Mouse (Mus musculus): ENCODE results near the gene Polr1b.

The Polr1b gene

DNA sequence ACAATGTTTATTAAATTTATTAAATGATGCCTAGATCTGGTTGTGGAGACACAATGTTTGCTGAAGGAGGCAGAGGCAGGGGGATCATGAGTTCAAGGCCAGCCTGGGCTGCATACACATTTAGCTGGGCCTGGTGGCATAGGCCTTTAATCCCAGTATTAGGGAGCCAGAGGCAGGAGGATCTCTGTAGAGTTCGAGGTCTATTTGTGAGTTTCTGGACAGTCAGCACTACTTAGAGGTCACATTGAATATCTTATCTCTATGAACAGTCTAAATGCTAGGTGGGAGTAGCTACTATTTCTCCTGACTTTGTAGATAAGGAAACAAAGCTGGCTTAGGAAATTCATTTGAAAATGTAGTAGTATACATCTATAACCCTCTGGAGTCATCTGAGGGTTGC lies 13.3 kb upstream of the Polr1b start:
- POLR2A ChIA-PET, result interaction anchor here in 2 of 4 experiments (0.7 to 4.1 kb wide), 7 partner anchors 9 to 158 kb away, joined by 3 to 33 read pairs (median 3); partner anchors contain the start of genes Polr1b (in 2 of the 2) and Chchd5 (in 1 of the 2)
- CTCF ChIA-PET, result interaction anchor here in 1 of 4 experiments (0.6 kb wide), 1 partner anchor 190 kb away, joined by 3 read pairs; no protein-coding TSS in a partner anchor

DNA sequence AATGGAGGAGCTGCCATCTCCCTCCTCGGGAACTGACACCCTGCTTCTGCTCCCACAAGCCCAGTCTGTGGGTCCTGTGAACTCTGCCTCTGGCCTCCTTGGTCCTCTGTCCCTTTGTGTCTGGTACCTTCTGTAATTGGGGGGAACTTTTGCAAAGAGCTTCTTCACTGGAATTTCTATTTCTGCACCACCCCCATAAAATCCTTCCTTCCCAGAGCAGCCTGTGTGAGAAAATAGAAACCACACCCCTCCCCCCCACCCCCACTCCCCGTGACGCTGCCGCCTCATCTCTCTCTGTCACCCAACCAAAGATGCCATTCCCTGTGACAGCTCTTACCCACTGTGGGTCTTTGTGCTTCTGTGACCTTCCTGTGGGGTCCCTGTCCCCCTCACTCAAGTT lies 10.4 kb upstream of the Polr1b start:
- ChIA-PET CTCF (interaction anchor here in 1 of 4 experiments (0.6 kb wide), 1 partner anchor 29 kb away, joined by 7 read pairs; no protein-coding TSS in a partner anchor), POLR2A (interaction anchor here in 2 of 4 experiments (0.6 to 4.1 kb wide), 10 partner anchors 9 to 191 kb away, joined by 3 to 33 read pairs (median 5); partner anchors contain the start of genes Chchd5 (in 1 of the 2), Polr1b (in 1 of the 2), Slc20a1 (in 1 of the 2) and Ttl (in 1 of the 2))

DNA sequence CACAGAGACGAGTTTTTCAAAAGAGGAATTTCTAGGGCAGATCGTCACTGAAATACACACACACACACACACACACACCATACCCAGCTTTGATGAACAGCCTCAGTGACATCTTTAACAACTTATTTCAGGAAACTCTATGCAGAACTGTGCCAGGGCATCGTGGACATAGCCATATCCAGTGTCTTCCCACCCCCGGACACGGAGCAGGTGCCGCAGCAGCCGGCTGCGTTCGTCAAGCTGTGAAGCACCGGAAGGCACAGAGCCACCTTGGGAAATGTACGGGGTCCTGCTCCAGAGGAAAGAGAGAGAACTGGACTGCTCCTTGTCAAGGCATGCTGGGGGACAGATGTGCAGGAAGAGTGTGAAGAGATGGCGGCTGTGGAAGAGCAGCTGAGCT lies 8.0 kb upstream of the Polr1b start:
- CTCF ChIA-PET, result interaction anchor here in 1 of 4 experiments (1.1 kb wide), 1 partner anchor 14 kb away, joined by 3 read pairs; no protein-coding TSS in a partner anchor

DNA sequence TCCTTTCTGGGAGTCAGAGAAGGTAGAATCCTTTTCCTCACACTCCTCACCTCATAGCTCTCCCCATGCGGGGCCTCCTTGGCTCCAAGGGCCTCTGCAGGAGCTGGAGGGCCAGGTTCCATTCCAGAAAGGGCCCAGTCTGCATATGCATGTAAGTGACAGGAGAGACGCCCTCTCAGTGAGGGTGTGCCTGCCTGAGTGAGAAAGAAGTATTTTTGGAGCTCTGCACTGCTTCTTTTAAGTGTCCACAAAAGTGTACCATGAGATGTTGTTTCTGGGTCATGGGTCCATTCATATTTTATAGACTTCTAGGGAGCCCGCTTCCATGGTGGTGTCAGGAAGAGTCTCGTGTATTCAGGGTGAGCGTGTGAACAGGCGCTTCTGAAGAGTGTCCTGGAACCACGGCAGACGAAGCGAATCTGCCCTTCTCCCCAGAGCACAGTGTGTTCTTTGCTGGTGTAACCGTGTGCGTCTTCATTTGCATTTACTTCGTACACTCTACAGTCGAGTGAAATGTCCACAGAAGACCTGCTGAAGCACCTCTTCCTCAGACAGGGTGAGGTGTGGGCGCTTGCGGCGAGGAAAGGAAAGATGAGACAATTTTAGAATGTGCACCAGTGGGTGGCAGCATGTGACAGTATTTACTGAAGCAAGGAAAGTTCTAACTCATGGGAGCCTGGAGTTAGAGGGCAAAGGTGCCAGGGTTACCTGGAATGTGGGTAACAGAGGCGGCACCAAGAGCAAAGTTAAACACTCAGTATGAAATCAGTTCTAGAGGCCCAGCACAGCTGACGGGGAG lies 6.7 kb upstream of the Polr1b start:
- POLR2A ChIA-PET, result interaction anchor here in 3 of 4 experiments (0.5 to 2.0 kb wide), 12 partner anchors 10 to 474 kb away, joined by 3 to 11 read pairs (median 4); partner anchors contain the start of genes Slc20a1 (in 1 of the 3) and Ttl (in 1 of the 3)

More for the DNA sequence above, 8.0 kb upstream of the Polr1b start:
- POLR2A ChIA-PET, result interaction anchor here in 3 of 4 experiments (0.5 to 2.0 kb wide), 11 partner anchors 9 to 318 kb away, joined by 3 to 11 read pairs (median 3); partner anchors contain the start of genes Ttl (in 2 of the 3) and Polr1b (in 1 of the 3)

DNA sequence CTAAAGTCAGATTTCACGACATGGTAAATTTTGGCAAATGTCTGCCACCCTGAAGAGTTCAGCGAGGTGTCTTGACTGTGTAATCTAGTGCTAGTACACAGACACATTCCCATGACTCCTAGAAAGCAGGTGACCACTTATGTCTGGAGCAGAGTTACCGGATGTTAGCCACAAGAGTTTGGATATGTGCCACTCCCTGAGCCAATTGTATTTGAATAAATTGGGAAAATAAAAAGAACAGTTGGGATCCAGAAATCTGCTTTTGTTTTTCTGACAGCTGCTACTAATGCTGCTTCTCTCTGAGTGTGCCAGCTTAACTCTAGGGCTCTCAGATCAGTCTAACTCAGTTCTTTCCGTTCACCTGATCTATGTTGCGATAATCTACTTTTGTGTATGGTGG lies 12.1 kb downstream of the Polr1b start:
- CTCF ChIA-PET, result interaction anchor here in 1 of 4 experiments (0.7 kb wide), 1 partner anchor 1312 kb away, joined by 6 read pairs; no protein-coding TSS in a partner anchor
- POLR2A ChIA-PET, result interaction anchor here in 3 of 4 experiments (0.6 to 25.6 kb wide), 14 partner anchors 4 to 415 kb away, joined by 3 to 468 read pairs (median 4); partner anchors contain the start of genes Polr1b (in 2 of the 3), Chchd5 (in 1 of the 3) and Slc20a1 (in 1 of the 3)

More for the DNA sequence above, 6.7 kb upstream of the Polr1b start:
- CTCF ChIA-PET, result interaction anchor here in 2 of 4 experiments (0.5 to 1.1 kb wide), 2 partner anchors 10 to 16 kb away, joined by 3 to 4 read pairs; no protein-coding TSS in a partner anchor

DNA sequence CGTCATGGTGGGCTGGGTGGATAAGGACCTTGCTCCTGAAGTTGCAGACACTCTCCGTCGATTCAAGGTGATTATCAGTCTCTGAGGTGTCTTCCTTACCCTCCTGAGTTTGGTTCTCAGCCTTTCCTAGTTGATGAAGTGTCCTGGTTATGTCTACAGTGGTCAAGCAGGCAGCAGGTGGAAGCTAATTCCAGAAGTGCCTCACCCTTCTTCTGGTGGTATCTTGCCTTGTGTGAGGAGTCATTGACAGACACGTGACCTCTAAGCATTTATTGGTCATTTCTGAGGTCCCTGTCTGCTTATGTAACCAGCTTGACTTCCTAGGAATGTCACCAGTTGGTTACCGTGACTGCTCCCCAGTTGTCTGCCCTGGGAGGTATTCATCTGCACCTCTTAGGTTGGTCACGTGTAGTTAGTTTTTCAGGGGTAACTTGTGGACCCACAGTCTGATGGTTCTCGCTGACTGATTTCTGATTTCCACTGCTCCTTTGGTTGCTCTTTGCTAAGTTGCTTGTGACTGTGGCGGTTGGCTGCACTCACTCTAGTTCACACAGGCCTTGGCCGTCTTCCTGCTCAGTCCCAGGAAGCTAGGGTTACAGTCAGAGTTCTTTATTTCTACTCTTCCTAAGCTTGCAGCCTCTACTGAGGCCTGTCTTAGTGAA lies 15.0 kb downstream of the Polr1b start:
- ChIA-PET POLR2A (interaction anchor here in 2 of 4 experiments (0.8 to 25.6 kb wide), 6 partner anchors 7 to 127 kb away, joined by 3 to 468 read pairs (median 14); partner anchors contain the start of genes Chchd5 (in 2 of the 2) and Polr1b (in 1 of the 2)), CTCF (interaction anchor here in 1 of 4 experiments (1.3 kb wide), 1 partner anchor 142 kb away, joined by 5 read pairs; no protein-coding TSS in a partner anchor)

DNA sequence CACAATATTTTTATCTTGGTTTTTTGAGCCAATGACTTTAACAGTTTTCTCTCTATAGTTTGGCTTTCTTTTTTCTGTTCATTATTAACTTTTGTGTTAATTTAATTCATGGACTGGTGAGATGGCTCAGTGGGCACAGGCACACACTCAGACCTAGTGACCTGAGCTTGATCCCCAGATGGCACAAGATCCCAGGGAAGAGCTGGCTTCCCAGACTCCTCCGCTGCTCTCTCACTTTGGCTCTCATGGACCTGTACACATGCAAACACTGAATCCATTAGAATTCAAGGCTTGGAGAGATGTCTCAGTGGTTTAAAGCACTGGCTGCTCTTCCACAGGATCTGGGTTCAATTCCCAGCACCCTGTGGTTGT lies 15.6 kb downstream of the Polr1b start:
- ChIA-PET POLR2A (interaction anchor here (0.7 to 25.6 kb wide), 8 partner anchors 6 to 128 kb away, joined by 3 to 468 read pairs (median 4); partner anchors contain the start of genes Chchd5 (in 3 of the 4) and Polr1b (in 1 of the 4)), CTCF (interaction anchor here in 1 of 4 experiments (1.3 kb wide), 1 partner anchor 142 kb away, joined by 5 read pairs; no protein-coding TSS in a partner anchor)

DNA sequence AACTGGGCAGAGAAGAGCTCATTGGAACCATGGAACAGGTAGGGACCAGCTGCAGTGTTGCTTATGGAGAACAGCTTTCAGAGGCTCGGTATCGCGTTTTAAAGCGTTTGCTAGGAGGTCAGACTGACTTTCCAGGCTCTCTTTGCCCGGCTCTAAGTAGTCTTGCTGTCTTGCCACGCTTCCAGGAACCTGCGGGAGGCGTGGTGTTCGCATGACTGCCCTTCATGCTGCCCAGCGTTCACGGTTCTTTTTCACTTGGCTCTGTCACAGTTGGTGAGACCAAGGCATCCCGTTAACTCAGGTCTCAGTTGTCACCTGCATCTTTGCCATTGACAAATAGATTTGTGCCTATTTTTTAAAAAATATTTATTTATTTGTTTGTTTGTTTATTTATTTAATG lies 17.3 kb downstream of the Polr1b start:
- ChIA-PET CTCF (interaction anchor here in 3 of 4 experiments (0.6 to 1.6 kb wide), 4 partner anchors 52 to 291 kb away, joined by 3 to 7 read pairs (median 5); partner anchors contain the start of gene Ttl (in 1 of the 3)), POLR2A (interaction anchor here in 2 of 4 experiments (0.8 to 25.6 kb wide), 11 partner anchors 5 to 140 kb away, joined by 3 to 468 read pairs (median 4); partner anchors contain the start of genes Chchd5 (in 2 of the 2), Polr1b (in 1 of the 2) and Slc20a1 (in 1 of the 2))

DNA sequence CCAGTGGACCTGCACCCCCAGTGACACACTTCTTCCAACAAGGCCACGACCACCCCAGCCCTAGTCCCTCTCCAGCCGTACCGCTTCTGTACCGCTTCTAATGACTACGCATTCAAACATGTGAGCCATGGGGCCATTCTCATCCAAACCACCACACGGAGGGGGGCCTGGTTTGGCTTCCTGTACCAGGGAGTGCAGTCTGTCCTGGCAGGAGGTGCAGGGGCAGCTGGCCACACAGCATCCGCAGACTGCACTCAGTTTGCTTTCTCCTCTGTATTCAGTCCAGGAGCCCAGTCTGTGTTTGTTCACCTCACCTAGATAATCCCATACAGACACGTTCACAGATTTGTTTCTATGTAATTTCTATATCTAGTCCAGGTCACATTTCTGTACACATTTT lies 21.2 kb downstream of the Polr1b start:
- CTCF ChIA-PET, result interaction anchor here in 1 of 4 experiments (1.5 kb wide), 1 partner anchor 137 kb away, joined by 3 read pairs; no protein-coding TSS in a partner anchor
- POLR2A ChIA-PET, result interaction anchor here in 2 of 4 experiments (0.7 to 23.7 kb wide), 7 partner anchors 13 to 156 kb away, joined by 3 to 468 read pairs (median 3); partner anchors contain the start of genes Slc20a1 (in 2 of the 2) and Polr1b (in 1 of the 2)

DNA sequence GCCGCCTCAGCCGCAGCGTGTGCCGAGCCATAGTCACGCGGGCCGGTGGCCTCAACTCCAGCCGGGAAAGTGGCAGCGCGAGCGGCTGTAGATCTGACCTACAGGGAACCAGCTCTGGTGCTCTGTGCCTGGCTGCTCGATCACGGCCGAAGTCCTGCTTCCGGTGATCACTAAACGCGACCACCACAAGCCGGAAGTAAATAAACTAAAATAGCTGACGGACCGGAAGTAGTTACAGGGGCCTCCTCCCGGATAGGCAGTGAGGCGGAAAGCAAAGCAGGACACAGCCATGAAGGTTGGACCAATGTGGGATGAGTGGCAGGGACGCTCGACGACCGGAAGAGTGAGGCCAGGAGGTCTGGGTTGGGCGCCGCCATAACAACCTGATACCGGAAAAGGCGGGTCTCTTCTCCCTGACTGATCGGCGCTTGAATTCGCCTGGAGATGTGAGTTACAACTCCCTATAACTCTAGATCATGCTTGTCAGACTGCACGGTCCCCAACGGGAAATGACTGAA lies 28.7 kb downstream of the Polr1b start, which contains the start of gene Chchd5:
Gene Chchd5, plus strand, starts transcription at position 289 of the 518 bp plus-strand sequence.
- ChIA-PET CTCF (interaction anchor here in 3 of 4 experiments (0.5 to 2.2 kb wide), 4 partner anchors 52 to 277 kb away, joined by 3 to 10 read pairs (median 6); no protein-coding TSS in a partner anchor), POLR2A (interaction anchor here (0.6 to 23.7 kb wide), 67 partner anchors 9 to 458 kb away, joined by 3 to 468 read pairs (median 5); partner anchors contain the start of genes Polr1b (in 4 of the 4), Slc20a1 (in 3 of the 4), Ttl (in 3 of the 4) and Ckap2l (in 1 of the 4))

DNA sequence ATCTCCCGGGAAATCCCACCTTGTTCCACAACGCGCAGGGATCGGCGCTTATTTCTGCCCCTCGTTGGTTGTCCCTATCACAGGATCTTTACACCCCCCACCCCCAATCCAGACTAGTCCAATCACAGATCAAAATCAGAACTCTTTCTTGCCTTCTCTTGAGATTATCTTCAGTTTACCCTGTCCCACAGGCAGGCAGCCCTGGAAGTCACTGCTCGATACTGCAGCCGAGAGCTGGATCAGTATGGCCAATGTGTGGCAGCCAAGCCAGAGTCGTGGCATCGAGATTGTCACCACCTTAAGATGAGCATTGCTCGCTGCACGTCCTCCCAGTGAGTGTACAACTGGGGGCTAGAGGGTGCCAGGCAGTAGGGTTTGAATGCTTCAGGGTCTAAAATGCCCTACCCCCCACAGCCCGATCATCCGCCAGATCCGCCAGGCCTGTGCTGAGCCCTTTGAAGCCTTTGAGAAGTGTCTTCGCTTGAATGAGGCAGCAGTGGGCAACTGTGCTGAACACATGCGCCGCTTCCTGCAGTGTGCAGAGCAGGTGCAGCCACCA lies 29.3 kb downstream of the Polr1b start:
- POLR2A ChIA-PET, result interaction anchor here (0.6 to 23.7 kb wide), 66 partner anchors 9 to 458 kb away, joined by 3 to 468 read pairs (median 4); partner anchors contain the start of genes Polr1b (in 3 of the 4), Slc20a1 (in 3 of the 4), Ttl (in 3 of the 4) and Ckap2l (in 1 of the 4)
- CTCF ChIA-PET, result interaction anchor here in 2 of 4 experiments (0.6 to 2.2 kb wide), 3 partner anchors 52 to 276 kb away, joined by 3 to 9 read pairs (median 4); no protein-coding TSS in a partner anchor

DNA sequence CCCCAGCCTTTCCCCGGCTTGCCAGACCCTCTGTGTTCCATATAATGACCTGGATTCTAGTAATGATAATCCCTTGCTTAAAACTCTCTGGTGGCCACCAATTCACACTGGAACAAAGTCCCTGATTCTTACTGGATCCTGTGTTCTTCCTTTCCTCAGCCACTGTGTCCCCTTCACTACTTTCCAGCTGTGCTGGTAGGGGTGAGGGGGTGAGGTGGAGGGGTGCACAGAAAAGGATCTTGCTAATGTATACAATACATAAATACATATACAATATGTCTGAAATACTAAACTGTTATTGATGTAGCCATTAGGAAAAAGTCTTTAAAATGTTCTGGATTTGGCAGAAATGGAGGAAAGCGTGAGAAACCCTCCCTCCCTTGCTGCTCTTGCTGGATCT lies 30.0 kb downstream of the Polr1b start:
- ChIA-PET POLR2A (interaction anchor here (0.9 to 23.7 kb wide), 21 partner anchors 8 to 313 kb away, joined by 3 to 468 read pairs (median 4); partner anchors contain the start of genes Slc20a1 (in 3 of the 4), Polr1b (in 1 of the 4) and Tmem87b (in 1 of the 4)), CTCF (interaction anchor here in 1 of 4 experiments (1.4 kb wide), 1 partner anchor 128 kb away, joined by 5 read pairs; no protein-coding TSS in a partner anchor)

DNA sequence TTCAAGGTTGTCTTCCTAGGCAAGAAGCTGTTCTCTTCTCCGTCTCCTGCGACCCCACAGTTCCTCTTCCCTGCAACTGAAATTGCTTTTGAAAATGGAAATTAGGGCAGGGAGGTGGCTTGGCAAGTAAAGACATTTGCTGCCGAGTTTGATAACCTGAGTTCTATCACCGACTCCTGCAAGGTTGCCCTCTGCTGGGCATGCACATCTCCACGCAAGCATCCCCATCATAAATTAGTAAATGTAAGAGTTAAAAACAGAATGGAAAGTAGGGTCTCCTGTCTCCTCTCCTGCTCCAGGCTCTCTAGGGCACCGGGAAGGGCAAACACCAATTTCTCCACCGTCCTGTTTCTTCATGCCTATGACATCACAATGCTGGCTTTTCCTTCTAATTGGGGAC lies 31.4 kb downstream of the Polr1b start:
- CTCF ChIA-PET, result interaction anchor here in 2 of 4 experiments (0.6 to 1.0 kb wide), 3 partner anchors 31 to 49 kb away, joined by 3 to 10 read pairs (median 3); partner anchors contain the start of gene Polr1b (in 1 of the 2)
- POLR2A ChIA-PET, result interaction anchor here in 3 of 4 experiments (0.7 to 23.7 kb wide), 14 partner anchors 11 to 126 kb away, joined by 3 to 468 read pairs (median 4); partner anchors contain the start of genes Polr1b (in 1 of the 3) and Slc20a1 (in 1 of the 3)

DNA sequence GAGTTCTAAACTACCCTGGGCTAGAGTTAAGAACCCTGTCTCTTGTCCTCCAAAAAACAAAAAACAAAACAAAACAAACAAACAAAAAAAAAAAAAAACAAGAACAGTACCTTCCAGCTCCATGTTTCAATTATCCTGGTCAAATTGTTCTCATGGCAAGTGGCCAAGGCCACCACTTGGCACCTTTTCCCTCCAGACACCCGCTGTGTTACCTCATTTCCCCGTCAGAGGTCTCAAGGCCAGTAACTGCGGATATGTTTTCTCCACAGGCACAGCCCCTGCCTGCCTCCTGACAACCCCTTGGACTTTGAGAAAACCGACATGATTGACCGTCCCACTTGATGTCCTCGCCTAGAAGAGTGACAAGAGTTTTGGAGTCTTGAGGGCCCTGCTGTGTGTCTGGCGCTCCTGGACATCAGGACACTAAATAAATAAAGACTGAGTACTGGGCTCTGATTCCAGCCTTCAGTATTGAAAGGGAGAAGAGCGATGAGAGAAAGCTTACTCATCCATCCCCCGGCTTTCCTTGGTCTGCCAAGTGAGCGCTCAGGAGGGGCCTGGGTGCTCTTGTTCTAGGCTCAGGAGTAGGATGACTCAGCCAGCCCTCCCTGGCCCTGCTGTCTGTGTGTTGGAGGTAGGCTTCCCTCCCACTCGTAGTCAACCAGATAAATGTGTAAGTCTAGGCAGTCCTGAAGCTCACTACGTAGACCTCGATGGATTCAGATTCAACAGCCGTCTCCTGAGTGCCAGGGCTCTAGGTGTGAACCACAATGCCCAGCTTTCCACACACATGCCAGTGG lies 32.4 kb downstream of the Polr1b start:
- ChIA-PET POLR2A (interaction anchor here in 3 of 4 experiments (0.6 to 23.7 kb wide), 12 partner anchors 10 to 164 kb away, joined by 3 to 468 read pairs (median 3); partner anchors contain the start of genes Ckap2l (in 1 of the 3), Polr1b (in 1 of the 3) and Slc20a1 (in 1 of the 3)), CTCF (interaction anchor here in 1 of 4 experiments (0.6 to 1.0 kb wide), 2 partner anchors 32 to 48 kb away, joined by 3 to 10 read pairs; partner anchors contain the start of gene Polr1b)

DNA sequence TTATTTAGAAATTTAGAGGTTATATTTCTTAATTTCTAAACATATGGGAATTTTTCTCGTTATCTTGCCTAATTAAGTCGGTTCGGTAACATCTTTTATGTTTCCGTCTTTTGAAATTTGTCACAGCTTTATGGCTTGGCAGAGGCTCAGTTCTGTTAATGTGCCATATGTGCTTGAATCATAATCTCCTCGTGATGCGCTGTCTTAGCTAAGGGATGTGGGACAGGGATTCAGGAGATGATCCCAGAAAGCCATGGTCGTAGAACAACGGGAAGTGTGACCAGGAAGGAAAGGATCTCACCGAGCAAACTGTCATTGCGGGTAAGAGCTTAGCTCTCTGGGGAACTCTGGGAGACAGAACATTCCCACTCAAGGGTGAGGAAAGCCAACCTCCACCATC lies 39.1 kb downstream of the Polr1b start:
- CTCF ChIA-PET, result interaction anchor here in 1 of 4 experiments (0.8 kb wide), 1 partner anchor 258 kb away, joined by 3 read pairs; no protein-coding TSS in a partner anchor

More for the DNA sequence above, 39.1 kb downstream of the Polr1b start:
- POLR2A ChIA-PET, result interaction anchor here in 3 of 4 experiments (0.7 to 3.8 kb wide), 9 partner anchors 11 to 114 kb away, joined by 3 to 22 read pairs (median 4); partner anchors contain the start of gene Chchd5 (in 2 of the 3)
